Mouse (Mus musculus): Measurements from ENCODE around the gene Cfap157. TPM values are rescaled to one million over a fixed set of nuclear protein-coding genes. Genes with fewer than 3 reads are reported as not detected.
A peak's percentile ranks its signal among the peaks of the same experiment; 100 is the strongest.

The Cfap157 gene
- total and polyA plus RNA-seq, 2 experiments from 2014 or later: 1.1 to 1.4 TPM

GRCm38 (mm10) chr2:32778081-32778480, 6.1 kb downstream of the Cfap157 start:
- Histone ChIP-seq H3K27me3 (ENCODE audit: insufficient read depth, low read length) (no peaks in the 10 kb centered on the region), H3K9me3 (ENCODE audit: low read length) (no peaks in the 10 kb centered on the region), H3K4me3 (ENCODE audit: low read depth, low read length) (no peak overlapping the region), H3K27ac (ENCODE audit: low read depth, low read length) (no peak overlapping the region), H3K4me1 (ENCODE audit: insufficient read depth, low read length) (peaks cover 11% of the 10 kb centered on the region), H3K4me2 (ENCODE audit: low read depth, low read length, poor library complexity, severe bottlenecking) (no peak overlapping the region), H3K9ac (replicated peaks; ENCODE audit: low read length, poor library complexity, severe bottlenecking) (no peak overlapping the region), H3K36me3 (ENCODE audit: insufficient read depth, low read length) (no peaks in the 10 kb centered on the region)
- TF ChIP-seq CTCF (IDR thresholded peaks at IDR 0.05): no peak
- DNase-seq (ENCODE audit: low spot score) (no peak), ATAC-seq (ENCODE audit: low FRiP score) (no peak)
- 91% methylated on average over 6 of the region's 6 CpGs for whole genome bisulfite sequencing

- DNase-seq (ENCODE audit: low spot score) (no peak), ATAC-seq (ENCODE audit: low FRiP score) (no peak)
- Histone ChIP-seq H3K36me3 (ENCODE audit: insufficient read depth, low read length) (no peaks in the 10 kb centered on the region), H3K4me1 (ENCODE audit: insufficient read depth, low read length) (peaks cover 11% of the 10 kb centered on the region), H3K9ac (replicated peaks; ENCODE audit: low read length, poor library complexity, severe bottlenecking) (peak overlapping the region; percentile 42; the same call in 1 of the 2 replicates), H3K9me3 (ENCODE audit: low read length) (no peaks in the 10 kb centered on the region), H3K27me3 (ENCODE audit: insufficient read depth, low read length) (no peaks in the 10 kb centered on the region), H3K27ac (ENCODE audit: low read depth, low read length) (no peak overlapping the region), H3K4me2 (ENCODE audit: low read depth, low read length, poor library complexity, severe bottlenecking) (peak overlapping the region; percentile 72), H3K4me3 (ENCODE audit: low read depth, low read length) (peak overlapping the region; percentile 54)
- 23% methylated on average over 22 of the region's 22 CpGs for WGBS
- no peak for TF ChIP-seq CTCF (IDR thresholded peaks at IDR 0.05)
These were observed 8.0 kb downstream of the Cfap157 start for GRCm38 (mm10) chr2:32776192-32776591.

DNA sequence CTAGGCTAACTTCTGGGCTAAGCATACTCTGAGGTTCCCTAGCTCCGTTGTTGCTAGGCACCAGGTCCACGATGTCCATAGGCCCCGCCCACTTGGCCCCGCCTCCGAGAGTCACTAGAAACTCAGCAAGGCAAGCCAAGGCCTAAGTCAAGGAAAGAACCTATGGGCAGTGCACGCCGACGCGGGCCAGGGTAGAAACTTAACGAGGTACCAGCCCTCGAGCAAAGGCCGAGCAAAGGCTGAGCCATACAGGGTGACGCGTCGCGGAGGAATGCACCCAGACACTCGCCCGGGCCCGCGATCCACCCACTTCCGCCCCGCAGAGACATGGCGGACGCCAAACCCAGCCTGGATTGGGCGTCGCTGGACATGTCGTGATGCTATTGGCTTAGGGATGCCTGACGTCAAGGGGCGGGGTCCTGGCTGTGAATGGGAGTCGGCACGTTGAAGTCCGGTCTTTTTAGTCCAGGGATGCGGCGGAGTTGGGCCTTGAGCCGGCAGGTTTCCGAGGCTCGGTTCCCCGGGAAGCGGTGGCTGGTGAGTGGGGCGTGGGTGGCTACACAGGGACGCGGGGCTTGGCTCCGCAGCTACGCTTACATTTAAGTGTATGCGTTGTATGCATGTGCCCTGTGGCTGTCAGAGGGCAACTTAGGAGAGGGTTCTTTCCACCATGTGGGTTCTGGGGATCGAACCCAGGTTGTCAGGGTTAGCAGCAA, 8.7 kb downstream of the Cfap157 start, which contains the start of the genes Ttc16 and Ptrh1:
Ttc16 (minus strand) TSS at position 275 of the 716 bp plus-strand sequence.
Ptrh1 (plus strand) TSS at position 428 of the 716 bp plus-strand sequence.
- peaks cover 11% of the 10 kb centered on the region for H3K4me1 ChIP-seq (ENCODE audit: insufficient read depth, low read length)
- no peaks in the 10 kb centered on the region for H3K27me3 ChIP-seq (ENCODE audit: insufficient read depth, low read length)
- H3K9ac ChIP-seq (replicated peaks; ENCODE audit: low read length, poor library complexity, severe bottlenecking): peak within 1 kb of the TSS; percentile 42
- no peak for TF ChIP-seq CTCF (IDR thresholded peaks at IDR 0.05)
- H3K27ac ChIP-seq (ENCODE audit: low read depth, low read length): peak within 1 kb of the TSS; percentile 55
- no peaks in the 10 kb centered on the region for H3K36me3 ChIP-seq (ENCODE audit: insufficient read depth, low read length)
- peak within 1 kb of the TSS; percentile 72 for H3K4me2 ChIP-seq (ENCODE audit: low read depth, low read length, poor library complexity, severe bottlenecking)
- no peaks in the 10 kb centered on the region for H3K9me3 ChIP-seq (ENCODE audit: low read length)
- peak; percentile 98 for ATAC-seq (ENCODE audit: low FRiP score)
- under 1% methylated on average over 46 of the region's 46 CpGs for WGBS
- peak within 1 kb of the TSS; percentile 54 for H3K4me3 ChIP-seq (ENCODE audit: low read depth, low read length)
- peak; percentile 97 for DNase-seq (ENCODE audit: low spot score)

DNA sequence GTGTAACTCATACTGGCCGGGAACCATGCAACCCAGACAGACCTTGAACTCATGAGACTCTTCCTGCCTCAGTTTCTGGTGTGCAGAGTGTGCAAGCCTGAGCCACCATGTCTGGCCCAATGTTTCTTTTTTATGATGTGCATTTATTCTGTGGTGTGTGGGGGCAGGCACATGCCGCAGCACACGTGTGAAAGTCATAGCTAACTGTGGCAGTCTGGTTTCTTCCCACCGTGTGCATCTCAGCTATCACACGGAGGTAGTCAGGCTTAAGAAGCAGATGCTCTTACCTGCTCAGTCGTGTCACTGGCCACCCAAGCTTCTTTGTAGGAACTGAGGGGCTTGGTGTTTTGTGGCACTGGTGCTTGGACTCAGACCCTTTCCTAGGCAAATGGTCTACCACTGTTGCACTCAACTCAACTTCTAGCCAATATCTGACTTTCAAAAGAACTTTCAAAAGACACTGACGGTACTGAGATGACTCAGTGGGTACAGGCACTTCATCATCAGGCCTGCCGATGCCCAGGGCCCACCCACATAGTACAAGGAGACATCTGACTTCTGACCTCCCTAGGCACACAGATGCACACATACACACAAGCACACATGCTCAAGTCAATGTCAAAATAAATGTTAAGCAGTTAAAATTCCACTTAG, 11.5 kb downstream of the Cfap157 start:
- Histone ChIP-seq H3K27me3 (ENCODE audit: insufficient read depth, low read length) (no peaks in the 10 kb centered on the region), H3K4me1 (ENCODE audit: insufficient read depth, low read length) (peaks cover 11% of the 10 kb centered on the region), H3K9me3 (ENCODE audit: low read length) (no peaks in the 10 kb centered on the region), H3K4me3 (ENCODE audit: low read depth, low read length) (no peak overlapping the region), H3K4me2 (ENCODE audit: low read depth, low read length, poor library complexity, severe bottlenecking) (no peak overlapping the region), H3K36me3 (ENCODE audit: insufficient read depth, low read length) (no peaks in the 10 kb centered on the region), H3K9ac (replicated peaks; ENCODE audit: low read length, poor library complexity, severe bottlenecking) (no peak overlapping the region), H3K27ac (ENCODE audit: low read depth, low read length) (no peak overlapping the region)
- no peak for TF ChIP-seq CTCF (IDR thresholded peaks at IDR 0.05)
- WGBS: 88% methylated on average over 8 of the region's 8 CpGs
- DNase-seq (ENCODE audit: low spot score): no peak
- no peak for ATAC-seq (ENCODE audit: low FRiP score)

- Histone ChIP-seq H3K27me3 (ENCODE audit: insufficient read depth, low read length) (no peaks in the 10 kb centered on the region), H3K4me2 (ENCODE audit: low read depth, low read length, poor library complexity, severe bottlenecking) (no peak overlapping the region), H3K36me3 (ENCODE audit: insufficient read depth, low read length) (no peaks in the 10 kb centered on the region), H3K9ac (replicated peaks; ENCODE audit: low read length, poor library complexity, severe bottlenecking) (no peak overlapping the region), H3K9me3 (ENCODE audit: low read length) (no peaks in the 10 kb centered on the region), H3K4me1 (ENCODE audit: insufficient read depth, low read length) (peaks cover 11% of the 10 kb centered on the region), H3K27ac (ENCODE audit: low read depth, low read length) (no peak overlapping the region), H3K4me3 (ENCODE audit: low read depth, low read length) (no peak overlapping the region)
- WGBS: 35% methylated on average over 12 of the region's 12 CpGs
- no peak for TF ChIP-seq CTCF (IDR thresholded peaks at IDR 0.05)
- ATAC-seq (ENCODE audit: low FRiP score): no peak
- DNase-seq (ENCODE audit: low spot score): no peak
These were observed 12.3 kb downstream of the Cfap157 start for GRCm38 (mm10) chr2:32771886-32772285.

Measured in midbrain, postnatal 0 days (tissue).